Mouse (Mus musculus): ENCODE results near the gene Scrn1. TPM values are rescaled to one million over a fixed set of nuclear protein-coding genes. Genes with fewer than 3 reads are reported as not detected.

The Scrn1 gene
- polyA plus RNA-seq, 1 experiment: 25.5 TPM

DNA sequence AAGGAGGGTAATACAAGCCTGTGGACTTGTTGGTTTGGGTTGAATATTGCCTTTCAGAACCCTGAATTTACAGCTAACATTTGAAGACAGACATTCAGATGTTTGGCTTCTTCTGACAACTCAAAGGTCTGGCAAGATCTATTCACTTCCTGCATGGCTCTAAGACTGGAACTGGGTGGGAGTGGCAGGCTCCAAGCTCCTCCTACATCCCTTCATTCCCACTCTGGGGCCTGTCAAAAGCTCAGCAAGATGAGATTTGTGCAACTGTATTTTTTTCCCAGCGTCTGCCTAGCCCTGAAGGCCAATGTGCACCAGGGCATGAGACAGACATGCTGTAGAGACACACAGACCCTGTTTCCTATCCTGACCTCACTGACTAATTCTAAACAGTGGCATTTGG lies 10.5 kb downstream of the Scrn1 start:
- H3K4me2 ChIP-seq (ENCODE audit: low read depth): no peak overlapping the region
- H3ac ChIP-seq (ENCODE audit: control insufficient read depth, insufficient read length): no peak overlapping the region
- H3K4me3 ChIP-seq: no peak overlapping the region
- TF ChIP-seq REST (IDR thresholded peaks at IDR 0.05; ENCODE audit: insufficient read depth, insufficient read length) (no peak), POLR2A (IDR thresholded peaks at IDR 0.05; ENCODE audit: insufficient read length, low read depth) (no peak), USF1 (IDR thresholded peaks at IDR 0.05; ENCODE audit: low read depth) (no peak), MAX (IDR thresholded peaks at IDR 0.05; ENCODE audit: low read depth) (no peak), SRF (IDR thresholded peaks at IDR 0.05; ENCODE audit: control insufficient read depth, insufficient read length, low read depth) (no peak), E2F4 (IDR thresholded peaks at IDR 0.05; ENCODE audit: insufficient read depth) (no peak), TCF3 (IDR thresholded peaks at IDR 0.05; ENCODE audit: insufficient read length, low read depth) (no peak), MYOD1 (IDR thresholded peaks at IDR 0.05; ENCODE audit: control insufficient read depth in 1 of 3, insufficient read length in 2 of 3, low read depth in 2 of 3) (no peak), CEBPB (IDR thresholded peaks at IDR 0.05; ENCODE audit: insufficient read depth, poor library complexity, severe bottlenecking) (no peak), TCF12 (IDR thresholded peaks at IDR 0.05; ENCODE audit: insufficient read depth, poor library complexity, severe bottlenecking) (no peak)
- peaks cover 10% of the 10 kb centered on the region for H3K79me2 ChIP-seq (ENCODE audit: control insufficient read depth, insufficient read depth)
- H3K36me3 ChIP-seq (ENCODE audit: control insufficient read depth, insufficient read depth): no peaks in the 10 kb centered on the region
- no peaks in the 10 kb centered on the region for H3K27me3 ChIP-seq (ENCODE audit: control insufficient read depth, insufficient read depth, insufficient read length)

DNA sequence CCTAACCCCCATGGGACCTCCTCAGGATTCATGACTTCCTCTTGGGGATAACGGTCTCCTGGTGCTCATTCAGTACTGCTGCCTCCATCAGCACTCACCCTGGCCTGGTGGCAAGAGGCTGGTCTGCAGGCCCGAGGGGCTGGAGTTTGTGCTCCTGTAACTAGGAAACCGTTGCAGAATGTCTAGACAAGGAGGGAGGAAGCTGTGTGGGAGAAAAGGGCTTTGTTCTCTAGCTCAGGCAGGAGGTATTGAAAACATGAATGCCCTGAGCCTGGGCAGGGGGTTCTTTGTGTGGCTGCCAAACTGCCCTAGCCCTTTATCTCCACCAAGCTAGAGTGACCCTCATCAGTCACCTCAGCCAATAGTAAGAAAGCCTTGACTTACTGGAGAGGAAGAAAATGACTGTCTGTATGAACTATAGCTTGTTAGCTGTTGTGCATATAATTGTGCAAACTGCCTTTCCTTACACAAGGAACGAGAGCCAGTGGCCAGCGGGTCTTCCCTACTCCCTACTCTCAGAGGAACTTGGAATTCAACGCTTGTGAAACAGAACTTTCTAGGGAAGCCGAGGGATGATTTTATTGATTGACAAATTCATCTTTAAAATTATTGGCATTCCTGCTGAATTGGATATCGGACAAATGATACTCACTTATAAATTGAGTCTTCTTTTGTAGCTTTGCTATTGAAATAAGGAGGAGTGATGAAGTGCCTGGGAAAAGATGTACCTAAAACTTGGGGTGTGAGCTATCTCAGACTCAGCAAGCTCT lies 11.8 kb downstream of the Scrn1 start:
- H3K79me2 ChIP-seq (ENCODE audit: control insufficient read depth, insufficient read depth): peaks cover 4% of the 10 kb centered on the region
- no peaks in the 10 kb centered on the region for H3K36me3 ChIP-seq (ENCODE audit: control insufficient read depth, insufficient read depth)
- TF ChIP-seq MAX (IDR thresholded peaks at IDR 0.05; ENCODE audit: low read depth) (no peak), SRF (IDR thresholded peaks at IDR 0.05; ENCODE audit: control insufficient read depth, insufficient read length, low read depth) (no peak), E2F4 (IDR thresholded peaks at IDR 0.05; ENCODE audit: insufficient read depth) (no peak), MYOD1 (IDR thresholded peaks at IDR 0.05; ENCODE audit: control insufficient read depth in 1 of 3, insufficient read length in 2 of 3, low read depth in 2 of 3) (no peak), POLR2A (IDR thresholded peaks at IDR 0.05; ENCODE audit: insufficient read length, low read depth) (no peak), MYOG (IDR thresholded peaks at IDR 0.05; ENCODE audit: control insufficient read depth in 1 of 3, insufficient read depth in 1 of 3, insufficient read length in 2 of 3, low read depth in 2 of 3) (no peak), REST (IDR thresholded peaks at IDR 0.05; ENCODE audit: insufficient read depth, insufficient read length) (no peak), TCF3 (IDR thresholded peaks at IDR 0.05; ENCODE audit: insufficient read length, low read depth) (no peak), POLR2AphosphoS2 (IDR thresholded peaks at IDR 0.05; ENCODE audit: insufficient read length, low read depth) (no peak), CEBPB (IDR thresholded peaks at IDR 0.05; ENCODE audit: insufficient read depth, poor library complexity, severe bottlenecking) (no peak), TCF12 (IDR thresholded peaks at IDR 0.05; ENCODE audit: insufficient read depth, poor library complexity, severe bottlenecking) (no peak), USF1 (IDR thresholded peaks at IDR 0.05; ENCODE audit: low read depth) (no peak)
- no peak overlapping the region for H3K4me3 ChIP-seq
- H3ac ChIP-seq (ENCODE audit: control insufficient read depth, insufficient read length): no peak overlapping the region
- H3K27me3 ChIP-seq (ENCODE audit: control insufficient read depth, insufficient read depth, insufficient read length): no peaks in the 10 kb centered on the region
- no peak overlapping the region for H3K4me2 ChIP-seq (ENCODE audit: low read depth)

DNA sequence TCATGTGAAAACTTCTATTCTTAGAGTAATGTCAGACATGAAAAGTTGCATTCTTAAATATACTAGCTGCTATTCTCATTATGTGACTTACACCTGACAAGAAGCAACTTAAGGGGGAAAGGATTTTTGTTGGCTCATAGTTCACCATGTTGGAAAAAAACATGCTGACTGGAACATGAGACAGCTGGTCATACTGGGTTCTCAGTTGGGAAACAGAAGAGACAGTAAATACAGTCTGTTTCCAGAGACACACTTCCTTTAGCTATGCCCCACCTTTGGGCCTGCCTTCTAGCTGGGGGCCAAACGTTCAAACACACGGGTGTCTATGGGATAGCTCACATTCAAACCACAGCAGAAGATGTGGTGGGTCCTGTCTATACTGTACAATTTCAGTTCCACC lies 12.7 kb downstream of the Scrn1 start:
- H3K27me3 ChIP-seq (ENCODE audit: control insufficient read depth, insufficient read depth, insufficient read length): no peaks in the 10 kb centered on the region
- no peak overlapping the region for H3ac ChIP-seq (ENCODE audit: control insufficient read depth, insufficient read length)
- TF ChIP-seq REST (IDR thresholded peaks at IDR 0.05; ENCODE audit: insufficient read depth, insufficient read length) (no peak), TCF12 (IDR thresholded peaks at IDR 0.05; ENCODE audit: insufficient read depth, poor library complexity, severe bottlenecking) (no peak), CEBPB (IDR thresholded peaks at IDR 0.05; ENCODE audit: insufficient read depth, poor library complexity, severe bottlenecking) (no peak), POLR2AphosphoS2 (IDR thresholded peaks at IDR 0.05; ENCODE audit: insufficient read length, low read depth) (no peak), MYOD1 (IDR thresholded peaks at IDR 0.05; ENCODE audit: control insufficient read depth in 1 of 3, insufficient read length in 2 of 3, low read depth in 2 of 3) (no peak), POLR2A (IDR thresholded peaks at IDR 0.05; ENCODE audit: insufficient read length, low read depth) (no peak), E2F4 (IDR thresholded peaks at IDR 0.05; ENCODE audit: insufficient read depth) (no peak), MAX (IDR thresholded peaks at IDR 0.05; ENCODE audit: low read depth) (no peak), SRF (IDR thresholded peaks at IDR 0.05; ENCODE audit: control insufficient read depth, insufficient read length, low read depth) (no peak), TCF3 (IDR thresholded peaks at IDR 0.05; ENCODE audit: insufficient read length, low read depth) (no peak), MYOG (IDR thresholded peaks at IDR 0.05; ENCODE audit: control insufficient read depth in 1 of 3, insufficient read depth in 1 of 3, insufficient read length in 2 of 3, low read depth in 2 of 3) (no peak), USF1 (IDR thresholded peaks at IDR 0.05; ENCODE audit: low read depth) (no peak)
- H3K4me2 ChIP-seq (ENCODE audit: low read depth): no peak overlapping the region
- no peak overlapping the region for H3K4me3 ChIP-seq
- H3K36me3 ChIP-seq (ENCODE audit: control insufficient read depth, insufficient read depth): no peaks in the 10 kb centered on the region
- H3K79me2 ChIP-seq (ENCODE audit: control insufficient read depth, insufficient read depth): no peaks in the 10 kb centered on the region

DNA sequence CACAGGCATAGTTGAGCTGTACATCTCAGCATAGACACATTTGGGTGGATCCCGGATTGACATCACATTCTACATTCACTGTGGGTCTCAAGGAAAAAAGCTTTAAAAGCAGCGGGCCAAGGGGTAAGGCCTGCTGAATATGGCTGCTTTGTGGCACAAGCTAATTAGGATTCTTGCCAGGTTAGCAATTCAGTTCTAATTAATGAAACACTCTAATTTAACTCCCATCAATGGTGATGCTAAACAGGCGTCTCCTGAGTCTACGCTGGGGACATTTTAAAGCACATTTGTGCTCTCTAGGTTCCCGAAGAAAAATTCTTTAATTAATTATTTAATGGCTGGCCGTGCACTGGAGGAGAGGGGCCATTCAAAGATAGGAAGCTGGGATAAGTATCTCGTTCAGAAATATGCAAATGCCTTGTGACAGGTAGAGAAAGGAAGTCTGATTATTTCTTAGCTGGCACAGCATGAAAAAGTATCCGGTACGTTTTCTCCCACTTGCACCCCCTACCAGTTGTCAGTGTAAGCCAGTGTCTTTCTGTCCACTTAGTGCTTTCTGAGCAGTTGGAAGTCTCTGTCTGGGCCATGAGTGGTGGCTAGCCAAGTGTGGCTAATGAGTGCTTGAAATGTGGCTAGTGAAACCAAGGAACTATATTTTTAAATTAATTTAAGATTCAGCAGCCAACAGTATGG lies 13.4 kb downstream of the Scrn1 start:
- no peak for TF ChIP-seq MYOG (IDR thresholded peaks at IDR 0.05; ENCODE audit: control insufficient read depth in 1 of 3, insufficient read depth in 1 of 3, insufficient read length in 2 of 3, low read depth in 2 of 3)
- no peak for TF ChIP-seq SRF (IDR thresholded peaks at IDR 0.05; ENCODE audit: control insufficient read depth, insufficient read length, low read depth)
- TF ChIP-seq MYOD1 (IDR thresholded peaks at IDR 0.05; ENCODE audit: control insufficient read depth in 1 of 3, insufficient read length in 2 of 3, low read depth in 2 of 3): no peak
- TF ChIP-seq MAX (IDR thresholded peaks at IDR 0.05; ENCODE audit: low read depth): no peak
- no peak for TF ChIP-seq USF1 (IDR thresholded peaks at IDR 0.05; ENCODE audit: low read depth)
- TF ChIP-seq TCF12 (IDR thresholded peaks at IDR 0.05; ENCODE audit: insufficient read depth, poor library complexity, severe bottlenecking): no peak
- TF ChIP-seq CEBPB (IDR thresholded peaks at IDR 0.05; ENCODE audit: insufficient read depth, poor library complexity, severe bottlenecking): no peak
- no peak for TF ChIP-seq POLR2AphosphoS2 (IDR thresholded peaks at IDR 0.05; ENCODE audit: insufficient read length, low read depth)
- no peak for TF ChIP-seq REST (IDR thresholded peaks at IDR 0.05; ENCODE audit: insufficient read depth, insufficient read length)
- no peak for TF ChIP-seq POLR2A (IDR thresholded peaks at IDR 0.05; ENCODE audit: insufficient read length, low read depth)
- Histone ChIP-seq H3K27me3 (ENCODE audit: control insufficient read depth, insufficient read depth, insufficient read length) (no peaks in the 10 kb centered on the region), H3K4me2 (ENCODE audit: low read depth) (no peak overlapping the region), H3K79me2 (ENCODE audit: control insufficient read depth, insufficient read depth) (no peaks in the 10 kb centered on the region), H3K4me3 (no peak overlapping the region), H3ac (ENCODE audit: control insufficient read depth, insufficient read length) (no peak overlapping the region), H3K36me3 (ENCODE audit: control insufficient read depth, insufficient read depth) (no peaks in the 10 kb centered on the region)
